Mouse (Mus musculus) hindbrain, embryonic 10.5 days (tissue): ENCODE results near the gene Gtf2a1l. TPM values are rescaled to one million over a fixed set of nuclear protein-coding genes. Genes with fewer than 3 reads are reported as not detected.
A peak's percentile ranks its signal among the peaks of the same experiment; 100 is the strongest.

Experiments
- DNase-seq: peaks from one replicate; pipeline ENCODE4 v3.0.0-alpha.2; 2017; ENCODE audit warnings: low spot score
- H3K27ac ChIP-seq: fragments of 300-500 bp; sonication (generic); 2 replicates; pipeline ENCODE4 v1.5.1; 2016; ENCODE audit warnings: mild to moderate bottlenecking, moderate library complexity
- H3K27me3 ChIP-seq: fragments of 300-500 bp; sonication (generic); 2 replicates; pipeline ENCODE4 v1.6.1; 2016; ENCODE audit warnings: mild to moderate bottlenecking; ENCODE audit not compliant: poor library complexity, insufficient read depth, severe bottlenecking
- H3K36me3 ChIP-seq: fragments of 300-500 bp; sonication (generic); 2 replicates; pipeline ENCODE4 v1.6.1; 2016; ENCODE audit warnings: mild to moderate bottlenecking, moderate library complexity
- H3K4me1 ChIP-seq: fragments of 300-500 bp; sonication (generic); replicated peaks from 2 replicates; pipeline ENCODE4 v1.6.1; 2016; ENCODE audit warnings: mild to moderate bottlenecking
- H3K4me3 ChIP-seq: fragments of 300-500 bp; sonication (generic); 2 replicates; pipeline ENCODE4 v1.5.1; 2016; ENCODE audit warnings: mild to moderate bottlenecking, moderate library complexity
- H3K9me3 ChIP-seq: fragments of 300-500 bp; sonication (generic); 2 replicates; pipeline ENCODE4 v1.6.1; 2016; ENCODE audit warnings: mild to moderate bottlenecking, moderate library complexity
- WGBS: fragments of 180-500 bp; shearing (Covaris S2); methylation state at CpG from one replicate; pipeline ENCODE4 v1.1.7; 2016; 5-methylcytosine and 5-hydroxymethylcytosine counted together
- polyA plus RNA-seq: library from polyadenylated mRNA; unstranded; fragments of >200 nt; fragmentation: Nextera tagmentation; extraction: Ambion mirVana; gene quantifications from 2 replicates; pipeline ENCODE4 v1.2.1, GENCODE M21; 2016

Gene Gtf2a1l
- polyA plus RNA-seq, 1 experiment from 2014 or later = 0.43 TPM

DNA sequence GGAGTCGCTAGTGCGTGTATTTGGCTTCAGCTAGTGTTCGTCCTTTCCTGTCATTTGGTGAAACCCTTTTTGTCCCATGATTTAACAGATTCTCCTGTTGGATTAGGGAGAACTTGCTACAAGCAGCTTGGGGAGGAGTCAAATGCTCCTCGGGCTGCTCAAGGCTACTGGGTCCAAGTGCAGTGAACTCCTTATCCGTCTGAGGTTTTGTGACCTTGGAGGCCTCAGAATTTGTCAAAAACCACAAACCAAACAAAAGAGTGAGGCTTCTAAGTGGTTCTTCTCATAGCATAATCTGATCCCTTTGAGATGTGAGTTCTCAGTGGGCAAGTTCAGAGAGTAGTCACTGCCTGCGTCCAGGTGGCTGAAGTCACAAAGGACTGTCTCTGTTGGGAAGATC, 87.3 kb downstream of the Gtf2a1l start:
- Histone ChIP-seq H3K27ac (no peak overlapping the region), H3K27me3 (peaks cover 55% of the 10 kb centered on the region), H3K4me1 (peaks cover 57% of the 10 kb centered on the region), H3K36me3 (no peaks in the 10 kb centered on the region), H3K4me3 (no peak overlapping the region), H3K9me3 (no peaks in the 10 kb centered on the region)
- DNase-seq = no peak
- 75% methylated on average over 6 of the region's 6 CpGs for WGBS

DNA sequence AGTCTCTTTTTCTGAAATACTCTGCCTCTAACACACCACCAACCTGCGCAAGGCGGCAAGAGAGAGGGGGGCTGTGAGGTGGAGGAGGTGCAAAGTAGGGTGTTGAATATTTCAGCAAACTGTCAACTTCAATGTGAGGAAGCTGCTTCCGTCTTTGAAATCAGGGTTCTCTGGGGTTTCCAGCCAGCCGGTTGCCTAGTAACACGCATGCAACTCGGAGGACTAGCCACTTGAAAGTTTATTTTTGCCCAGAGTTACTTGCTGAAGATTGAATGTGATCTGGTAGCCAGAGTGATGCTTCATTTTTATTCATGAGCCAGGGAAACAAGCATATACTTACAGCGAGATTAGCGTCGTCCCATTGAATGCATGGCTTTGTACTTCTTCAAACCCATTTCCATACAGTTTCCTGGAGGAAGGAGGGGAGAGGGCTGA, 89.6 kb downstream of the Gtf2a1l start:
- WGBS = 20% methylated on average over 9 of the region's 9 CpGs
- no peaks in the 10 kb centered on the region for H3K9me3 ChIP-seq
- no peak overlapping the region for H3K4me3 ChIP-seq
- peaks cover 60% of the 10 kb centered on the region for H3K4me1 ChIP-seq
- no peak for DNase-seq
- H3K36me3 ChIP-seq = no peaks in the 10 kb centered on the region
- peaks cover 75% of the 10 kb centered on the region for H3K27me3 ChIP-seq
- peak overlapping the region; percentile 66 for H3K27ac ChIP-seq

DNA sequence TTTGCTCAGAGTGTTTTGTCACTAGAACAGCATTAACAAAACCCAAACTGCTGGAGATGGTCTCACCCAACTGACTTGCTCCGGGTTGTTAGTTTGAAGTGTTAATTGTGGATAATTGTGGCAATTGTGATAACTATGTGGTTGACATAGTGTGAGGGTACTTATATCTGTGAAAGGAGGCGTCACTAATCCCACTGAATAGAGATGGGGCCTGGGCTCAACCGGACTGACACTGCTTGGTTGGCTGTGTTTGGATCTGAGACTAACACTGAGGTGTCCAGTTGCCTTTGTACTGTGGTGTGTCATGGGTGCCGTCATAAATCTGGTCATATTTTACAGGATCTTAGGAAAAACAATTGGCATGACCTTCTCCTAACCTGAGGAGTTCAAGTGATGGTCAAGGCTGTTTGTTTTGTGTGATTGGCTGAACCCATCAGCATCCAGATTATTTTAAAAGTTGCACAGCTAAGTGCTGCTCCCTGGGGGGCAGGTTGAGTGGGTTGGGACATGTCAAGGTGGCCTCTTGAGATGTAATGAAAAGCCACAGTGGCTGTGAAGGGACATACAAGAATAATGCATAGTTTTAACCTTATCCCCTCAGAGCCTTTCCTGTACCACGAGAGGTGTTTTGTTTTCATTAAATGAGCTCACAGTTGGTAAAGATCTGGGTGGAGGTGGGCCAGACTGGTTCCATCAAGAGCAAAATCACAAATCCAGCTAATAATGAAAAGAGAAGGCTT, 95.1 kb downstream of the Gtf2a1l start:
- no peaks in the 10 kb centered on the region for H3K36me3 ChIP-seq
- no peak for DNase-seq
- peaks cover 39% of the 10 kb centered on the region for H3K4me1 ChIP-seq
- H3K9me3 ChIP-seq = peaks cover 2% of the 10 kb centered on the region; the same call in 1 of the 2 replicates
- WGBS = 27% methylated on average over 5 of the region's 5 CpGs
- H3K27me3 ChIP-seq = peaks cover 61% of the 10 kb centered on the region
- H3K4me3 ChIP-seq = no peak overlapping the region
- peak overlapping the region; percentile 29; the same call in 1 of the 2 replicates for H3K27ac ChIP-seq

DNA sequence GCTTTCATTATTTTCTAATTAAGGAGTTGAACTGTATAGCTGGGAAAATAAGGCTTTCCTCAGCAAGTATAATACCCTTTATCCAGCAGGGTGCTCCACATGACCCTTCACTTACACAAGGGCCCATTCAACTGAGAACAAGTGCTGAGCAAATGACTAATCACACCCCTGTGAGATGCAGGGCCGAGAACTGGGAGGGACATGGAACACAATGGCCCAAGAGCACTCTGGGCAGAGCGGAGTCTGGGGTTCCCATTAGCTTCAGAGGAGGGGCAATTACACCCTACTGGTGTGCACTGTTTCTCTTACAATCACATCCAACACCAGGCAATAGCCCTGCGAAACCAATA, 95.7 kb downstream of the Gtf2a1l start:
- peaks cover 57% of the 10 kb centered on the region for H3K27me3 ChIP-seq
- no peaks in the 10 kb centered on the region for H3K36me3 ChIP-seq
- no peak for DNase-seq
- 21% methylated on average over 3 of the region's 3 CpGs for WGBS
- 0 out of 2 replicates have a peak overlapping the region, but pooled peaks have one; percentile 12 for H3K27ac ChIP-seq
- H3K4me1 ChIP-seq = peaks cover 36% of the 10 kb centered on the region
- no peak overlapping the region for H3K4me3 ChIP-seq
- peaks cover 2% of the 10 kb centered on the region; the same call in 1 of the 2 replicates for H3K9me3 ChIP-seq

Other genes starting within 250 kb of the Gtf2a1l start
- gene Foxn2, start 227.9 kb upstream of the Gtf2a1l start, polyA plus RNA-seq = 10.3 and 14.9 TPM in 2 replicates
- 18.3 and 18.9 TPM in 2 replicates for gene Ppp1r21, start 138.5 kb upstream of the Gtf2a1l start, polyA plus RNA-seq
- gene Ston1, start 71.0 kb upstream of the Gtf2a1l start, polyA plus RNA-seq = 1.4 and 2.3 TPM in 2 replicates
- 0.26 and 0.55 TPM in 2 replicates for gene Lhcgr, start 123.3 kb downstream of the Gtf2a1l start, polyA plus RNA-seq